Mouse (Mus musculus): Measurements from ENCODE around the gene Nrg3. TPM values are rescaled to one million over a fixed set of nuclear protein-coding genes. Genes with fewer than 3 reads are reported as not detected.

Gene Nrg3
- polyA plus RNA-seq, 1 experiment: not detected

DNA sequence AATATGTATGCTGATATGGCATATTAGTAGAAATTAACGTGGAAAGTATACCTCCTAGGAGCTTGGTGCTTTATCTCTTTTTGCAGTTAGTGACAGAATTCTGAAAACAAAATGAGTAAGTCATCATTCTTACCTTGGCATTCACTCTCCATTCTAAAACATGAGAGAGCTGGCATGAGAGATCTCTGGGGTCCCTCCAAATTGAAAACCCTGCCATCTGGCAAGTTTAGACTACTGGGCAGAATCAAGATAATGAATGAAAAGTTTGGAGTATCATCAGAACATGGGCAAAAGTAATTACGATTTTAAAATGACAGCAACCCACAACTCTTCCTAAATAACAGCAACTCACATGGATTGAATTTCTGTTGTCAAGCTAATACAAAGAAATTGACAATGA is 423.9 kb downstream of the Nrg3 start:
- no peak for DNase-seq (ENCODE audit: low read depth in 1 of 2, low spot score in 2 of 2)
- H3K4me1 ChIP-seq (ENCODE audit: control insufficient read depth, insufficient read depth, insufficient read length): no peaks in the 10 kb centered on the region
- H3K27ac ChIP-seq (ENCODE audit: insufficient read depth, low read length): no peak overlapping the region
- no peaks in the 10 kb centered on the region for H3K36me3 ChIP-seq (ENCODE audit: control insufficient read depth, insufficient read depth, low read length)
- 65% methylated on average over 2 of the region's 2 CpGs for WGBS
- no peak overlapping the region for H3K4me3 ChIP-seq (ENCODE audit: extremely low read depth, insufficient read depth, insufficient read length)
- no peaks in the 10 kb centered on the region for H3K27me3 ChIP-seq (ENCODE audit: control insufficient read depth, insufficient read depth, low read length)
- TF ChIP-seq CTCF (IDR thresholded peaks at IDR 0.05; ENCODE audit: extremely low read depth, insufficient read depth, insufficient read length, insufficient replicate concordance): no peak
- no peak for TF ChIP-seq POLR2A (IDR thresholded peaks at IDR 0.05; ENCODE audit: low read depth, low read length)

DNA sequence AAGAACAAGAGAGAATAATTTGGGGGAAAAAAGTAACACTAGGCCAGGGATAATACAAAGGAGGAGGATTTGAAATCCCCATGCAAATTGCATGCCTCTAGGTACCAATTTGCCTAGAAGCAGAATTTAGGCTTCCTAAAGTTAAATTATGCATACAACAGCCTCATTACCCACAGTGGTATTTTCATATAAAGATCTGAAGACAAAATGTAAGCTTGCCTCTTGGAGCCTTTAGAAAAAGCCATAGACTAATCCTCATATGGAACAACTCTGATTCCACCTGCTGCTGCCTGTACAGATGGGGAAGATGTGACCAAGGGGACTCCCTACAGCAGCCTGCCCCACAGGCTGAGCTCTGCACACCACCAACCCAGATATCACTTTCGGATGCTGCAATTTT is 428.6 kb downstream of the Nrg3 start:
- Histone ChIP-seq H3K27ac (ENCODE audit: insufficient read depth, low read length) (no peak overlapping the region), H3K4me1 (ENCODE audit: control insufficient read depth, insufficient read depth, insufficient read length) (no peaks in the 10 kb centered on the region), H3K27me3 (ENCODE audit: control insufficient read depth, insufficient read depth, low read length) (no peaks in the 10 kb centered on the region), H3K36me3 (ENCODE audit: control insufficient read depth, insufficient read depth, low read length) (no peaks in the 10 kb centered on the region), H3K4me3 (ENCODE audit: extremely low read depth, insufficient read depth, insufficient read length) (no peak overlapping the region)
- TF ChIP-seq CTCF (IDR thresholded peaks at IDR 0.05; ENCODE audit: extremely low read depth, insufficient read depth, insufficient read length, insufficient replicate concordance) (no peak), POLR2A (IDR thresholded peaks at IDR 0.05; ENCODE audit: low read depth, low read length) (no peak)
- WGBS: 85% methylated on average over 1 of the region's 1 CpGs
- DNase-seq (ENCODE audit: low read depth in 1 of 2, low spot score in 2 of 2): no peak

DNA sequence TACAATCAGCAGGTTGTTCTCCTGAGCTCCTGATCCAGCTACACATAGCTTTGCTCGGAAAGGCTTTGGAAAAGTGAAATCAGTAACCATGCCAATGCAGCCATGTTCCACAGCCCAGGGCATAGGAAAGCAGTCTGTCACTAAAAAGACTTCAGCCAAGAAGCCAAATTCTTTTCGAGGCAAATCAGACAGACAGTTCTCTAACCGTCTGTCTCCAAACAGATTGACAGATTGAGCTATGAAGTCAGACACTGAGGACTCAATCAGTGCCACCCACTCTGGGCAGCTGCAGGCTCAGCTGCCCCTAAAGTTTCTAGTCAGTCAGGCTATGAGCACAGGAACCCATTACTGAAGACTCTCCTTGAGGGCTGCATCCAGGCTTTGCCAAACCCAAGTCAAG is 429.1 kb downstream of the Nrg3 start:
- H3K4me3 ChIP-seq (ENCODE audit: extremely low read depth, insufficient read depth, insufficient read length): no peak overlapping the region
- no peaks in the 10 kb centered on the region for H3K4me1 ChIP-seq (ENCODE audit: control insufficient read depth, insufficient read depth, insufficient read length)
- no peak for TF ChIP-seq POLR2A (IDR thresholded peaks at IDR 0.05; ENCODE audit: low read depth, low read length)
- no peak for TF ChIP-seq CTCF (IDR thresholded peaks at IDR 0.05; ENCODE audit: extremely low read depth, insufficient read depth, insufficient read length, insufficient replicate concordance)
- H3K27me3 ChIP-seq (ENCODE audit: control insufficient read depth, insufficient read depth, low read length): no peaks in the 10 kb centered on the region
- DNase-seq (ENCODE audit: low read depth in 1 of 2, low spot score in 2 of 2): no peak
- H3K27ac ChIP-seq (ENCODE audit: insufficient read depth, low read length): no peak overlapping the region
- WGBS: 85% methylated on average over 3 of the region's 3 CpGs
- H3K36me3 ChIP-seq (ENCODE audit: control insufficient read depth, insufficient read depth, low read length): no peaks in the 10 kb centered on the region

DNA sequence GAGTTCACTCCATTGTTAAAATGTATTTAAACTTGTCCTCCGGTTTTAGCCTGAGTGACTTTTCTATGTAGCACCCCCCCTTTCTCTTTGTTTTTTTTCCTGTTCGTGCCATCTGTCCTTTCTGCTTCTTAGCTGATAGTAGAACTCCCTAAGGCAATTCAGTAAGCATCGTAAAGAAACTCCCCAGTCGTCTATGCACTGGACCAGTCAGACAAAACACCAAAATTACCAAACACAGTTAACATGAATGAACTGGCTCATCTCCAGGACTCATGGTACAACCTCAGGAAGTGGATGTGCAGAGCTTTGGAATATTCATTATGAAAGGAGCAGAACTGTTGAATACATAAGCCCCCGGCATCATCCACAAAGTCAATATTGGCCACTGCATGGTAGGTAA is 429.5 kb downstream of the Nrg3 start:
- Histone ChIP-seq H3K4me1 (ENCODE audit: control insufficient read depth, insufficient read depth, insufficient read length) (no peaks in the 10 kb centered on the region), H3K27ac (ENCODE audit: insufficient read depth, low read length) (no peak overlapping the region), H3K36me3 (ENCODE audit: control insufficient read depth, insufficient read depth, low read length) (no peaks in the 10 kb centered on the region), H3K27me3 (ENCODE audit: control insufficient read depth, insufficient read depth, low read length) (no peaks in the 10 kb centered on the region), H3K4me3 (ENCODE audit: extremely low read depth, insufficient read depth, insufficient read length) (no peak overlapping the region)
- TF ChIP-seq POLR2A (IDR thresholded peaks at IDR 0.05; ENCODE audit: low read depth, low read length) (no peak), CTCF (IDR thresholded peaks at IDR 0.05; ENCODE audit: extremely low read depth, insufficient read depth, insufficient read length, insufficient replicate concordance) (no peak)
- WGBS: 64% methylated on average over 5 of the region's 5 CpGs
- DNase-seq (ENCODE audit: low read depth in 1 of 2, low spot score in 2 of 2): no peak

DNA sequence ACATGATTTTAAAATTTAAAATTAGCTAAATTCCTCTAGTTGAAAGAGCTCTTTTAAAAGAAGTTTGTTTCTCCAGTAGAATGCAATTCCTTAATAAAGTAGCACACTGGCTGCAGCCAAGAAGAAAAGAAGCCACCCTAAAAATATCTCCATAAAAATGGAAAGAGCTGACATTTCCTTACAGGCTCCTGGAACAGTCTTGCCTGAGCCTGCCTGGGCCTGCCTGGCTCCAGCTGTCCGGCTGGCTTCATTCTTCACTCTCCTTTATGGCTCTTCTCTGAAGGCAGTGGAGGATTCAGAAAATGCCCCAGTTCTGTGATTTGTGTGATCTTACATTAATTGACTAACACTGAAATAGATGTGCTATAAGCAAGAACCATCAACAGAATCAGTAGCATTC is 433.8 kb downstream of the Nrg3 start:
- TF ChIP-seq POLR2A (IDR thresholded peaks at IDR 0.05; ENCODE audit: low read depth, low read length): no peak
- no peak for TF ChIP-seq CTCF (IDR thresholded peaks at IDR 0.05; ENCODE audit: extremely low read depth, insufficient read depth, insufficient read length, insufficient replicate concordance)
- WGBS: 76% methylated on average over 1 of the region's 1 CpGs
- Histone ChIP-seq H3K27me3 (ENCODE audit: control insufficient read depth, insufficient read depth, low read length) (no peaks in the 10 kb centered on the region), H3K4me3 (ENCODE audit: extremely low read depth, insufficient read depth, insufficient read length) (no peak overlapping the region), H3K36me3 (ENCODE audit: control insufficient read depth, insufficient read depth, low read length) (no peaks in the 10 kb centered on the region), H3K4me1 (ENCODE audit: control insufficient read depth, insufficient read depth, insufficient read length) (no peaks in the 10 kb centered on the region), H3K27ac (ENCODE audit: insufficient read depth, low read length) (no peak overlapping the region)
- DNase-seq (ENCODE audit: low read depth in 1 of 2, low spot score in 2 of 2): no peak

DNA sequence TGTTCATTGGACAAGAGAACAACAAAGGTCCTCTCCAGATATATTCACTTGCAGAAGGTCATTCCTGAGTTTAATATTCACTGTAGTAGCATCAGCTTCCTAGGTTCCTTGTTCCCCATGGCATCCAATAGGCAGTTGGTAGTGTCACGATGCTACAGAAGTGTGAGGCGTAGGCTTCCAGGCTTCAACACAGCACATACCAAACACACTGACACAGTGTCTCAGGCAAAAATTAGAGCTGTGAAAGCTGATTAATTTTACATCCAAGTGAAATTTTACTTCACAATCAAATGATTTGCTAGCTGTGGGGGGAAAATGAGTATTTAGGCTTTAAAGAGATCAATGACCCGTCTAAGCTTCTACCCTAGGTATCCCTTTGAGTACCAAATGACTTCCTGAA is 438.4 kb downstream of the Nrg3 start:
- Histone ChIP-seq H3K27me3 (ENCODE audit: control insufficient read depth, insufficient read depth, low read length) (no peaks in the 10 kb centered on the region), H3K27ac (ENCODE audit: insufficient read depth, low read length) (no peak overlapping the region), H3K36me3 (ENCODE audit: control insufficient read depth, insufficient read depth, low read length) (no peaks in the 10 kb centered on the region), H3K4me3 (ENCODE audit: extremely low read depth, insufficient read depth, insufficient read length) (no peak overlapping the region), H3K4me1 (ENCODE audit: control insufficient read depth, insufficient read depth, insufficient read length) (no peaks in the 10 kb centered on the region)
- DNase-seq (ENCODE audit: low read depth in 1 of 2, low spot score in 2 of 2): no peak
- 93% methylated on average over 3 of the region's 3 CpGs for whole genome bisulfite sequencing
- TF ChIP-seq POLR2A (IDR thresholded peaks at IDR 0.05; ENCODE audit: low read depth, low read length) (no peak), CTCF (IDR thresholded peaks at IDR 0.05; ENCODE audit: extremely low read depth, insufficient read depth, insufficient read length, insufficient replicate concordance) (no peak)

DNA sequence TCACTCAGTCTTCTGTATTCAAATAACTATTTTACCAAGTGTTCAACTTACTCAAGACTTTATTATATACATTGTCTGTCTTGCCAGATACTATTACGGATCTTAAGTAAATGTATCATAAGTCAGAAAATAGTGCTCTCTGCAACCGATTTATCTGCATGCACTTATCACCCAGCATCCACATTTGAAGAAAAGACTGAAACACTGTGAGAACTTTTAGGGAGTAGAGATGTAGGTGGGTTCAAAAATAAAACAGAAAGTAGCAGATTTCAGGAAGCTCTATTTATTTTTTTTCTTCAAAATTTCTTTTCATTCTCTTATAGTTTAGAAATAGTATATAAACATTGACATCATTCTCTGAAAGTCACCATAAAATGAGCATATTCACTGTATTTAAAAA is 449.8 kb downstream of the Nrg3 start:
- no peak overlapping the region for H3K4me3 ChIP-seq (ENCODE audit: extremely low read depth, insufficient read depth, insufficient read length)
- no peak overlapping the region for H3K27ac ChIP-seq (ENCODE audit: insufficient read depth, low read length)
- no peaks in the 10 kb centered on the region for H3K27me3 ChIP-seq (ENCODE audit: control insufficient read depth, insufficient read depth, low read length)
- WGBS: 89% methylated on average over 2 of the region's 2 CpGs
- TF ChIP-seq CTCF (IDR thresholded peaks at IDR 0.05; ENCODE audit: extremely low read depth, insufficient read depth, insufficient read length, insufficient replicate concordance) (no peak), POLR2A (IDR thresholded peaks at IDR 0.05; ENCODE audit: low read depth, low read length) (no peak)
- H3K36me3 ChIP-seq (ENCODE audit: control insufficient read depth, insufficient read depth, low read length): no peaks in the 10 kb centered on the region
- H3K4me1 ChIP-seq (ENCODE audit: control insufficient read depth, insufficient read depth, insufficient read length): no peaks in the 10 kb centered on the region
- no peak for DNase-seq (ENCODE audit: low read depth in 1 of 2, low spot score in 2 of 2)

Measured in spleen, adult 2 months (tissue).